Mouse (Mus musculus) gastrocnemius, postnatal 10 days (tissue): Measurements from ENCODE around the gene Tmem37. TPM values are rescaled to one million over a fixed set of nuclear protein-coding genes. Genes with fewer than 3 reads are reported as not detected.

ENCODE experiments used
- DNase-seq: peaks from one replicate; pipeline ENCODE4 v3.0.0; 2021; ENCODE audit warnings: mixed read lengths
- total RNA-seq, 2 experiments: library from RNA; stranded (reverse); gene quantifications; 2 replicates each; pipeline ENCODE4 v1.2.3; 2021

The Tmem37 gene
- total RNA-seq, 2 experiments from 2014 or later, result 8.7 to 12.6 TPM

GRCm38 (mm10) chr1:120057674-120058430, 16.0 kb downstream of the Tmem37 start:
- no peak for DNase-seq

- no peak for DNase-seq
Measured at GRCm38 (mm10) chr1:120057044-120057443, 16.8 kb downstream of the Tmem37 start.

- peak; percentile 38 for DNase-seq
Measured at GRCm38 (mm10) chr1:120056236-120056635, 17.6 kb downstream of the Tmem37 start.

DNA sequence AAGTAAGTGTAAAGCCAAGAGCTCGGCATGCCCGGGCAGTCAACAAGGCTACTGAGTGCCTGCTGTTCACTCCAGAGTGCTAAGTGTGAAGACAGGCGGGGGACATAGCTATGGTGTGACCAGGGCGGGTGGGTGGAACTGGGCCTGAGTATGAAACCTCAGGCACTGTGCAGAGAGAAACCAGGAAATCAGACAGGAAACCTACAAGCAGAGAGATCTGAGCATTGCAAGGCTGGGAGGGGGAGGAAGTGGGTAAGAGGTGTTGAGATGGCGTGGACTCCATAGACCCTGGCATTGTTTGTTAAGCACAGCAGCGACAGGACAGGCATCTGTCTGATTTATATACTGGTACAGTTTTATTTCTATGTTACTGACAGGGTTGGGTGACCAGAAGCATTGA, 18.4 kb downstream of the Tmem37 start:
- DNase-seq, result no peak

DNA sequence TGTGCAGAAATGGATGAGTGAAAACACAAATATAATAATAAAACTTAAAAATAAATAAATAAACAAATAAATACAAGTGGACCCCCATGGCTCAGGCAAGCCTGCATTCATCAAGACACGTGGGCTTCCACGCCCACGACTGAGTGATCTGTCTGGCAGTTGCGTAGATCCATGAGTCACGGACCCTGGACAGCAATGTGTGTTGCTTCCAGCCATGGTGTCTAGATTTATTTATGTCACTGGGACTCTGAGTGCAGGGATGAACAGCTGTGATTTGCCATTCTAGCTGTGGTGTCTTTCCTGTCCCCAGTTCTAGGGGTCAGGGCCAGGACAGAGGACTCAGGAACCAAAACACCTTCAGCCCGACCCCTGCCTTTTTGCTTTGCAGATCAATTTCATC, 18.9 kb downstream of the Tmem37 start:
- no peak for DNase-seq

DNA sequence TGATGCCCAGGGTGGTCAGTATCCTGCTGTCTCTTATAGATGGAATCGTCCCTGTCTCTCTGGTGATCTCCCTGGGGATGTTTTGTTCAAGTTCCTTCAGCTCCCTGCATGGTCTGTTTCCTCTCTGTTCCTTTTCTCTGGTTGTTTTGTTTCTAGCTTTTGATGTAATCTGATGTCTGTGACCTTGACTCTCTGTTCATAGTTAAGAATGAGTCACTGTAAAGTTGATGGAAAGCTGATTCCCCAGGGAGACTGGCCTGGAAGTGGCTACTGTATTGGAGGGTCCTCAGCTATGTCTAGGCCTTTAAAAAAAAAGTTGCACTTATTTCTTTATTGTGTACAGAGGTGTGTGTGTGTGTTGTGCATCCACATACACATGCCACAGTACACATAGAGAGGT, 22.8 kb downstream of the Tmem37 start:
- no peak for DNase-seq

- no peak for DNase-seq
Measured at GRCm38 (mm10) chr1:120047325-120047724, 26.5 kb downstream of the Tmem37 start.

DNA sequence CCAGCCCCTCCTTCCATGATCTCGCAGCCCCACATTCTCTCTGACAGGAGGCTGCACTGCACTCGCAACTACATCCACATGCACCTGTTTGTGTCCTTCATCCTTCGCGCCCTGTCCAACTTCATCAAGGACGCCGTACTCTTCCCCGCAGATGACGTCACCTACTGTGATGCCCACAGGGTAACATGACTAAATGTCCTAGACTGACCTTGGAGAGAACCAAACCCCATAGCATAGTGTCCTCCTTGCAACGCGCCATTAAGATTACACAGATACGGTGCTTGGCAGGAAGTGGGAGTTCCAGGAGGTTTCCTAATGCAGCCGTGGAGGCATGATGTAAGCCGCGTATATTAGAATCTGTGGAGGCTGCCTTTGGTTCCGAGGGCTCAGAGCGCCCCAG, 29.3 kb downstream of the Tmem37 start:
- DNase-seq, result no peak

DNA sequence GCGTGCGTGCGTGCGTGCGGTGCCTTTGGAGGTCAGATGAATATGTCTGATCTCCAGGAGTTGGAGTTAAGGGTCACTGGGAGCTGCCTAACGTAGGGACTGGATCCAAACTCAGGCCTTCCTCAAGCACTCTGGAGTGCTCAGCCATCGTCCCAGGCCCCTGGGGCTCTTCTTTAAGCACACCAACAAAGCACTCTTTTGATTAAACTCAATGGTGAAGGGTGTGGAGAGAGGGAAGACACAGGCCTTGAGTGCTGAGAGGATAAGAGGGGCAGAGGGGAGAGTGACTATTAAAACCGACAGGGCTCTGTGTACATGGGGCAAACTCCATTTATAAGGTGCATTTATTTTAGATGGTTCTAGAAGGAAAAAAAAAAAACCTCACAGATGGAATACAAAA, 31.5 kb downstream of the Tmem37 start:
- DNase-seq, result no peak

DNA sequence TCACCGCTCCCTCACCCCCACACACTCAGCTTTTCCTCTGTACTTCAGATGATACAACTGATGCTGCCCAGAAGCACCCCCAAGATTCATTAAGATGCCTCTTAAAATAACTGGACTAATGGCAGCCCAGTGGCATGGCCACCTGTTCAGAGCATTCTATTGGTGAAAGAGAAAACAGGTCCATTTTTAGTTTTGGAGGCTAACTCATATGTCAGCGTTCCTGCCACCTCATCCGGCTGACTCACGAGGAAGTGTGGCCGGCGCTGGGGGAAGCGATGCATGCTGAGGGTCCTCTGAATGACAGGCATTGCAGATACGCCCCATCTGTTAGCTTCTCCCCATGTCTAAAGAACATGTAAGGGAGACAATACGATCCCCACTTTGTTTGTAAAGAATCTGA, 35.3 kb downstream of the Tmem37 start:
- no peak for DNase-seq

- no peak for DNase-seq
Measured at GRCm38 (mm10) chr1:120037021-120037683, 36.7 kb downstream of the Tmem37 start.

DNA sequence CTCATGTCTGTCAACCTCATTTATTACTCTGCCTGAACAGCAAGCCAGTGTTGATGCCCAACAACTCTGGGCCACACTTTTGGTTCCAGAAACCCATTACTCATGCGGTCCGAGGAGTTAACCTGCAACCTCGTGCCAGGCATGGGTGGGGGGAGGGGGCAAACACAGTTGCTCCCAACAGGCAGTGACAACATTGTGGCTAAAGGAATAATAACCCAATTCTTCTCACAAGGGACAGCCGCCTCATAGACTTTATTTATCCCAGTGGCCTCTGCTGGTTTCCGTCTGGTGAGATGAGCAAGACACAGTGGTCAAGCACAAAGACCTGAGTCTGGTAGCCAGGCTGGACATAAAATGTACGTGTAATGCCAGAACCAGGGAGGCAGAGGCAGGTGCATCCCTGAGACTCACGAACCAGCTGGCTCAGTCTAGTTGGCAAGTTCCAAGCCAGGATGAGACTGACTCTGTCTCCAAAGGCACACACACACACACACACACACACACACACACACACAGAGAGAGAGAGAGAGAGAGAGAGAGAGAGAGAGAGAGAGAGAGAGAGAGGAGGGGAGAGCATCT, 38.3 kb downstream of the Tmem37 start:
- no peak for DNase-seq

GRCm38 (mm10) chr1:120034793-120035192, 39.1 kb downstream of the Tmem37 start:
- no peak for DNase-seq

- DNase-seq, result no peak
Measured at GRCm38 (mm10) chr1:120033469-120033854, 40.4 kb downstream of the Tmem37 start.

DNA sequence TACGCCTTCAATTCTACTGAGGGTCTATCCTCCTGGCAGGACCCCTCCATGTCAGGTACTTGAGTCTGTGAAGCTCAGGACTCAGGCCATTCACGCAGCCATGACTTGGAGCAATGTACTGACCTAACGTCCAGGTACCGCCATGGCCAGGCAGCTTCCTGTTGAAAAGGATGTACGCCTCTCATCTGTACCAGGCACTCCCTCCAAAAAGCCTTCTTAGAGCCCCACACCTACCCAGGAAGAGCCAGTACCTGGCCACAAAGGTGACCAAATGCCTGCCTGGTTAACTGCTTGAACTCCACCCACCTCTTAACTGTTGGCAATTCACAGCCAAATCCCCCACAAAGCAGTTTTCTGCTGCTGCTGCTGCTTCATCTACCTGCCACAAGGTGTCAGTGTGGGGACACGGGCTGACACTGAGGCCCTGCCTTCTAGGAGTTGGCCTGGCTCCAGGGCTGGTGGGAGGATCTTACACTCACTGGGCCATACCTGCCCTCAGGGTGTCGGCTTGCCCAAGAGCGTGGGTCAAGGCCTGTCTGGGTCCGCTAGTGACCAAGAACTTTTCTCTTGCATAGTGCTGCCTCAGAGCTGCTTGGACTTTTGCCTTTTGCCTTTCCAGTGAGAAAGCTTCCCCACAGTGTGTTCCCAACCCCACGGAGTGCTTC, 40.9 kb downstream of the Tmem37 start:
- peak; percentile 86 for DNase-seq

- no peak for DNase-seq
Measured at GRCm38 (mm10) chr1:120030474-120030873, 43.4 kb downstream of the Tmem37 start.

DNA sequence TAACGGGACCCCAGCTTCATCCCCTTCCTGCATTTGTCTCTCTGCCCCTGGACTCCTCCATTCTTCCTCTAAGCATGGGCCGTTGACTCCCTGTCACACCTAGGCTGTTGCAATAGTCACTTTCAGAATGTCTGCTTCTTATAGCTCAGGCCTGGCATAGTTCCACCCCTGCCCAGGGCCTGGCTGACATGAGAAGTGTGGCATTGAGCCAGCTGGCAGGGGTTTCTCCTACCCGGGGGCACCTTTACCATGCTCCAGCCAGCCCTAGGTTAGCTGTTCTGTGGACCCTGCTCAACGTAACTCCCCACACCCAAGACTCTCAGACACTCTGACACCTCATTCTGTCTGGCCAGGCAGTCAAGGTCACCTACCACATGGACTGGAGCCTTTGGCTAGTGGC, 46.2 kb downstream of the Tmem37 start:
- peak; percentile 28 for DNase-seq

DNA sequence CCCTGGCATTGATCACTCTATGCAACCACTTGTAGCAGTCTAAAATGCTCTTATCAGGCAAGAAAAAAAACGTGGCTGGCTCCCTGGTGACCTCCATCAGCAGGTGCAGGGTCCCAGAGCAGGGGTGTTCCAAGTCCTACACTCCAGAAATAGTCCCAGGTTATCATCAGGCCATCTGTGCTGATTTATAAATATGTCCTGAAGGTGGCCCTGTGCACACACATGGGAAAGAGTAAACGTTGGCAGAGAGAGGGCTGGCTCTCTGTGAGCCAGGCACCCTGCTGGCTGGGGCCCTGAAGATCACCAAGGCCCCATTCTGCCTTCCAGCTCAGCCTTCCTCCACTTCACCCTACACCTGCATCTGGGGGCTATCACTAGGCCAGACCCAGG, 48.8 kb downstream of the Tmem37 start:
- no peak for DNase-seq

DNA sequence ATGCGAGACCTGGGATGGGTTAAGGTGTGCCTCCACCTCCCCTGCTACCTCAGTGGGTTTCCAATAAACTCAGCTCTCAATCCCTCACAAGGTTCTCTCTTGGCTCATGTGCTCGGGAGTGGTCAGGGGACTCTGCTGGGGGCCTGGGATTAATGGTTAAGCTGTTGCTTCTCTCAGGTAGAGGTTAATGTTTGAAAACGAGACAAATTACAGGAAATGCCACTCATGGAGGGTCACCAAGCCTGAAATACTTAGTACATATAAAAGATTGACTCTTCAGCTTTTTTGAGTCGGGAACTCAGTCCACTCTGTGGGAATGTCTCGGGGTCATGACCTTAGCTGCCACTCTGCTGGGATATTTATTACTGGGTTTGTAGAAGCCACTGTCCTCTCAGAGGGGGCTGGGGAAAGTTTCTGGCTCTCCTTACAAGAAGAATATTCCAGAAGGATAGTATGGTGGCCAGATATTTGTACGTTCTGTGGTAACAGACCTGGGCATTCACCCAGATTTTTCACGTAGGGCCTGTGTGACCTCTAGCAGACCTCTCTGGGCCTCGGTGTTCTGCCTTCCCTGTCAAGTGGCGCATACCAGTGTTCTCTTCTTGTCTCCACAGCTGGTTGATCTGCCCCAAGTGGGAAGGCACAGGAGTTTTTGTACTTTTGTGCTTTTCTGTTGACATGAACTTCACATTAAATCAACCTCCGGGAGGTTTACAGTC, 49.4 kb downstream of the Tmem37 start:
- DNase-seq, result no peak

- DNase-seq, result no peak
Measured at GRCm38 (mm10) chr1:120021951-120022350, 51.9 kb downstream of the Tmem37 start.

DNA sequence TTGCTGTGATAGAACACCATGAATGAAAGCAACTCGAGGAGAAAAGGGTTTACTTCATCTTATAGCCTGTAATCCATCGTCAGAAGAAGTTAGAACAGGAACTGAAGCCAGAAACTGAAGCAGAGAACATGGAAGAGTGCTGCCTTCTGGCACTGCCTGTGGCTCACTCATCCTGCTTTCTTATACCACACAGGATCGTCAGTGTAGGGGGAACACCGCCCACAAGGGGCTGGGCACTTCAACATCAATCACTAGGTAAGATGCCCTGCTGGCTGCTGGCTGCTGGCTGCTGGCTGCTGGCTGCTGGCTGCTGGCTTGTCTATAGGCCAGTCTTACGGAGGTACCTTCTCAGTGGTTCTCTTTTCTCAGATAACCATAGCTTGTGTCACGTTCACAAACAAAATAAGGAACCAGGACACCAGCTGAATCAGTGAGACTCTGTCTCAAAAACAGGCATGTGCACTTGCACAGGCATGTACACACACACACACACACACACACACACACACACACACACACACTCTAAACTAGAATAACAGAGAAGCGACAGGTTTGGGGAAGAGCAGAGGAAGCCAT, 53.5 kb downstream of the Tmem37 start:
- DNase-seq, result no peak

DNA sequence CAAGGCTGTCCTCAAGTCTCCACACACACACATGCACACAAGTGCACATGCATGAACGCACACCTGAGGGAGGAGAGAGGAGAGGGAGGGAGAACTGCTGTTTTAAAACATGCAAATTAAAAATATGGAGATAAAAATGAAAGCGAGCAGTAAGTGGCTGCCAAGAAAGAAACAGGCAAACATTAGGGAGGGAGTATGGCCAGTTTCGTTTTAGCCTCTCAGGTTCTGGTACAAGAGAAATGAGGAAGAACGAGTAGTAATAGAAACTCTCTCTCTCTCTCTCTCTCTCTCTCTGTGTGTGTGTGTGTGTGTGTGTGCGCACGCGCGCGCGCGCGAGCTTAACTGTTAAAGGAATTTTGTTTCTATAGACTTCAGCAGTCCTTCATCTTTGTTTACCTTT, 54.4 kb downstream of the Tmem37 start:
- DNase-seq, result no peak
